Mouse (Mus musculus) hindbrain, embryonic 16.5 days (tissue): Measurements from ENCODE around the gene Iqgap1. TPM values are rescaled to one million over a fixed set of nuclear protein-coding genes. Genes with fewer than 3 reads are reported as not detected.
A peak's percentile ranks its signal among the peaks of the same experiment; 100 is the strongest.
"Not testable (repeated sequence)": the region's sequence is repeated elsewhere in the genome, so short reads cannot be mapped to it uniquely, and the experiment has no call there.

ENCODE experiments used
- ATAC-seq: fragments of 200-750 bp; cut with Nextera tagmentation; 2 replicates; pipeline ENCODE4 v1.8.0; 2017; ENCODE audit warnings: moderate TSS enrichment, moderate library complexity
- H3K27ac ChIP-seq: fragments of 300-500 bp; sonication (generic); 2 replicates; pipeline ENCODE4 v1.5.1; 2014; ENCODE audit warnings: low read depth, mild to moderate bottlenecking, control low read depth, low read length, moderate library complexity
- H3K27me3 ChIP-seq: fragments of 300-500 bp; sonication (generic); replicated peaks from 2 replicates; pipeline ENCODE4 v1.6.1; 2014; ENCODE audit warnings: low read length; ENCODE audit not compliant: control insufficient read depth, insufficient read depth
- H3K36me3 ChIP-seq: fragments of 300-500 bp; sonication (generic); 2 replicates; pipeline ENCODE4 v1.6.1; 2014; ENCODE audit warnings: mild to moderate bottlenecking, low read length, moderate library complexity, mixed read lengths; ENCODE audit not compliant: control insufficient read depth, insufficient read depth
- H3K4me1 ChIP-seq: fragments of 300-500 bp; sonication (generic); 2 replicates; pipeline ENCODE4 v1.6.1; 2014; ENCODE audit warnings: low read depth, low read length; ENCODE audit not compliant: control insufficient read depth, insufficient read depth
- H3K4me2 ChIP-seq: fragments of 300-500 bp; sonication (generic); 2 replicates; pipeline ENCODE4 v1.6.1; 2014; ENCODE audit warnings: mild to moderate bottlenecking, low read length, control low read depth, moderate library complexity
- H3K4me3 ChIP-seq: fragments of 300-500 bp; sonication (generic); 2 replicates; pipeline ENCODE4 v1.5.1; 2014; ENCODE audit warnings: mild to moderate bottlenecking, low read length, control low read depth, moderate library complexity
- H3K9ac ChIP-seq: fragments of 300-500 bp; sonication (generic); 2 replicates; pipeline ENCODE4 v1.6.1; 2014; ENCODE audit warnings: low read depth, mild to moderate bottlenecking, control low read depth, low read length, moderate library complexity
- H3K9me3 ChIP-seq: fragments of 300-500 bp; sonication (generic); 2 replicates; pipeline ENCODE4 v1.6.1; 2014; ENCODE audit warnings: mild to moderate bottlenecking, low read length, moderate library complexity; ENCODE audit not compliant: control insufficient read depth
- WGBS: fragments of 180-500 bp; shearing (Covaris S2); extraction: QIAGEN DNeasy Blood & Tissue Kit; methylation state at CpG from one replicate; pipeline ENCODE4 v1.1.7; 2014; 5-methylcytosine and 5-hydroxymethylcytosine counted together
- polyA plus RNA-seq: library from polyadenylated mRNA; unstranded; fragments of >200 nt; fragmentation: Nextera tagmentation; extraction: Ambion mirVana; gene quantifications from 2 replicates; pipeline ENCODE4 v1.2.1, GENCODE M21; 2015

The Iqgap1 gene
- polyA plus RNA-seq, 1 experiment from 2014 or later: 19.2 TPM

DNA sequence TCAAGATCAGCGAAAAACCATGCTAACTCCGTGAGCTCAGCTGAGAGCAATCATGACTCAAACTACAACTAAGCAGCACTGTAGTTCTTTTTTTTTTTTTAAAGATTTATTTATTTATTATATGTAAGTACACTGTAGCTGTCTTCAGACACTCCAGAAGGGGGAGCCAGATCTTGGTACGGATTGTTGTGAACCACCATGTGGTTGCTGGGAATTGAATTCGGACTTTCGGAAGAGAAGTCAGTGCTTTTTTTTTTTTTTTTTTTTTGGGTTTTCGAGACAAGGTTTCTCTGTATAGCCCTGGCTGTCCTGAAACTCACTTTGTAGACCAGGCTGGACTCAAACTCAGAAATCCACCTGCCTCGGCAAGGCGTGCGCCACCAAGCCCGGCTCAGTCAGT, 76.7 kb downstream of the Iqgap1 start:
- H3K36me3 ChIP-seq: peaks cover 39% of the 10 kb centered on the region
- H3K4me2 ChIP-seq, H3K27ac ChIP-seq: not testable (repeated sequence)

GRCm38 (mm10) chr7:80747371-80747770, 78.4 kb downstream of the Iqgap1 start:
- WGBS: 70% methylated on average over 7 of the region's 7 CpGs
- Histone ChIP-seq H3K4me3 (no peak overlapping the region), H3K27me3 (no peaks in the 10 kb centered on the region), H3K27ac (no peak overlapping the region), H3K36me3 (peaks cover 42% of the 10 kb centered on the region), H3K4me2 (no peak overlapping the region), H3K4me1 (peaks cover 11% of the 10 kb centered on the region), H3K9me3 (0 out of 2 replicates have a peak, but pooled peaks cover 3% of the 10 kb centered on the region), H3K9ac (no peak overlapping the region)
- no peak for ATAC-seq

More for the DNA sequence above, 76.7 kb downstream of the Iqgap1 start:
- not testable (repeated sequence) for H3K9ac ChIP-seq, H3K9me3 ChIP-seq, H3K27me3 ChIP-seq, ATAC-seq, H3K4me3 ChIP-seq
- peaks cover 11% of the 10 kb centered on the region for H3K4me1 ChIP-seq
- 93% methylated on average over 10 of the region's 10 CpGs for WGBS

DNA sequence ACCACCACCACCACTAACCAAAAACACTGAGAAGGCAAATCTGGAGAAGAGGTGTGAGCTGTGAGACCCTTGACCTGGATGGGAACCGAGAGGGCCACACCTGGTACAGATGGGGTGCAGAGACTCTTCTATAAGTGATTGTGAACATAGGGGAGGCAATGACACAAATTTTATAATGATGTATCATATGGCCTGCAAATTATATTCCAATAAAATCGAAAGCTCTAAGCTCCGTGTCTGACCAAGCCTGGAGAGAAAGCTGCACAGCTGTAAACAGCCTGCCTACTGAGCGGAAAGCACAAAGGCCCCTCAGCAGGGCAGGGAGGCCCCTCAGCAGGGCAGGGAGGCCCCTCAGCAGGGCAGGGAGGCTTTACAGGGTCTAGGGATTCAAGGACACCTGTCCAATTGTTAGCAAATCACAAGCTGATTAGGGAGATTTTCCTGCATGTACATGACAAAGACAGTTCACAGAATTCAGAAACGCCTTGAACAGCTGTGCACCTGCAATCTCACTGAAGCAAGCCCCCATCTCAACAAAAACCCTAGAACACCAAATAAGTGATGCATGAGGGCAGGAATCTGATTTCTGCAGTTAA, 79.5 kb downstream of the Iqgap1 start:
- H3K27me3 ChIP-seq: no peaks in the 10 kb centered on the region
- 0 out of 2 replicates have a peak, but pooled peaks have one; percentile 42 for ATAC-seq
- H3K36me3 ChIP-seq: peaks cover 35% of the 10 kb centered on the region
- no peak overlapping the region for H3K4me3 ChIP-seq
- no peak overlapping the region for H3K4me2 ChIP-seq
- no peak overlapping the region for H3K27ac ChIP-seq
- WGBS: 12% methylated on average over 5 of the region's 5 CpGs
- peaks cover 11% of the 10 kb centered on the region for H3K4me1 ChIP-seq
- peak overlapping the region; percentile 22; the same call in 1 of the 2 replicates for H3K9ac ChIP-seq
- 0 out of 2 replicates have a peak, but pooled peaks cover 3% of the 10 kb centered on the region for H3K9me3 ChIP-seq

GRCm38 (mm10) chr7:80745746-80746145, 80.0 kb downstream of the Iqgap1 start:
- H3K27ac ChIP-seq: no peak overlapping the region
- no peak for ATAC-seq
- 16% methylated on average over 3 of the region's 3 CpGs for WGBS
- H3K36me3 ChIP-seq: peaks cover 31% of the 10 kb centered on the region
- H3K4me1 ChIP-seq: peaks cover 11% of the 10 kb centered on the region
- no peak overlapping the region for H3K4me3 ChIP-seq
- no peak overlapping the region for H3K9ac ChIP-seq
- no peak overlapping the region for H3K4me2 ChIP-seq
- H3K27me3 ChIP-seq: no peaks in the 10 kb centered on the region
- 0 out of 2 replicates have a peak, but pooled peaks cover 3% of the 10 kb centered on the region for H3K9me3 ChIP-seq

DNA sequence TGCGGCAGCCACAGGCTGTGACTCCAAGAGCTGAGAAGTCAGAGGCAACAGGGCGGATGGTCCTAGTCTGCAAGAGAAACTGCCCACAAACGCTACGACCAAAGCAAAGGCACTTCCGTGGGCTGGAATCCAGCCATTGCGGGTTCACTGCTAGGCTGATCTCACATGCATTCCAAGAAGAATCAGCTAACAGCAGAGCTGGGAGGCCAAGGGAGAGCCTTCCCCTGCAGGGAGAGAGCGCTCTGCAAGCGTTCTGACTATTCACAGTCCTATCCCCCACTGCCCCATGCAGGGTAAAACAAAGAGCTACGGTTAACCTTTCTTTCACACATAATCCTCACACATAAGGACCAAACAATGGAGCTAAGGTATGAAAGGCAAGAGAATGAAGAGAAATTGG, 80.5 kb downstream of the Iqgap1 start:
- H3K4me2 ChIP-seq: no peak overlapping the region
- ATAC-seq: no peak
- H3K27me3 ChIP-seq: no peaks in the 10 kb centered on the region
- 19% methylated on average over 9 of the region's 9 CpGs for WGBS
- no peak overlapping the region for H3K27ac ChIP-seq
- peaks cover 11% of the 10 kb centered on the region for H3K4me1 ChIP-seq
- 0 out of 2 replicates have a peak overlapping the region, but pooled peaks have one; percentile 11 for H3K9ac ChIP-seq
- H3K9me3 ChIP-seq: 0 out of 2 replicates have a peak, but pooled peaks cover 3% of the 10 kb centered on the region
- no peak overlapping the region for H3K4me3 ChIP-seq
- H3K36me3 ChIP-seq: peaks cover 30% of the 10 kb centered on the region

GRCm38 (mm10) chr7:80743920-80744630, 81.7 kb downstream of the Iqgap1 start:
- Histone ChIP-seq H3K9me3 (0 out of 2 replicates have a peak, but pooled peaks cover 3% of the 10 kb centered on the region), H3K27me3 (no peaks in the 10 kb centered on the region), H3K36me3 (peaks cover 25% of the 10 kb centered on the region), H3K9ac (no peak overlapping the region), H3K4me3 (no peak overlapping the region), H3K4me2 (no peak overlapping the region), H3K4me1 (peaks cover 11% of the 10 kb centered on the region), H3K27ac (no peak overlapping the region)
- no peak for ATAC-seq
- WGBS: 79% methylated on average over 9 of the region's 9 CpGs

DNA sequence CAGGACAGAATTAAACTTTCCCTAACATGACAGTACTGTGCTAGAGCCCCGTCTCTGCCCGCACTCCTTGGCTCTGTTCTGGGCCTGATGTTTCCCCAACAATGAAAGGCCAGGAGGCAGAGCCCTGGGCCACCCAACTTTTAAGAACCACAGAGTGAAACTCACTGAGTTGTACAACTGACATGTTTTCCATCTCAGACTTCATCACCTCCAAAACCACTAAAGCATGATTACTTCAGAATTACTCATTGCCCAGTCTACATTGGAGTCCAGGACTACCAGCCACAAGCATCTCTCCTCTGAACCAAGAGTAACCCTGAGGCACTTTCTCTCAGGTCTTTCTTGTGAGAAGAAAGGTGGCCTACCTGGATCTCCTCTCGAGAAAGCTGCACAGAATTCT, 83.1 kb downstream of the Iqgap1 start:
- peaks cover 20% of the 10 kb centered on the region for H3K36me3 ChIP-seq
- no peaks in the 10 kb centered on the region for H3K27me3 ChIP-seq
- H3K27ac ChIP-seq: no peak overlapping the region
- peaks cover 11% of the 10 kb centered on the region for H3K4me1 ChIP-seq
- no peaks in the 10 kb centered on the region for H3K9me3 ChIP-seq
- H3K9ac ChIP-seq: no peak overlapping the region
- ATAC-seq: no peak
- 92% methylated on average over 3 of the region's 3 CpGs for WGBS
- H3K4me3 ChIP-seq: no peak overlapping the region
- H3K4me2 ChIP-seq: no peak overlapping the region

DNA sequence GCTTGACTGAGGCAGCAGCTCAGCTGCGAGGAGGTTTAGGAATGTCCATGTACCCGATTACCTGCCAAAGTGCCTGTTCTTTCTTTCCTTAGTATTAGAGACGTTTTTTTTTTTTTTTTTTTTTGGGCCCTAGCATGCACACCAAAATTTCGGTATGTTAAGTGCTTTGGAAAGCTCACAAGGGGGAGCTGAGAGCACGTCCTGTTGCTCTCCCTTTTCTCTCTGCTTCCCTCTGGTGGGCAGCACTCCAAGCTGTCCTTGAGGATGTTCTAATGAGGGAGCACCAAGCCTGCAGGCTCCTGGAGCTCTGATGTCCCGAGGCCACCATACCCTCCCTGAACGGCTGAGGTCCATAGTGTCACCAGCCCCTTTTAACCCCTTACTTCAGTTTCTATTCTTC, 84.8 kb downstream of the Iqgap1 start:
- Histone ChIP-seq H3K27ac (no peak overlapping the region), H3K4me2 (no peak overlapping the region), H3K36me3 (peaks cover 15% of the 10 kb centered on the region), H3K4me1 (peaks cover 6% of the 10 kb centered on the region), H3K27me3 (no peaks in the 10 kb centered on the region), H3K4me3 (no peak overlapping the region), H3K9ac (no peak overlapping the region), H3K9me3 (no peaks in the 10 kb centered on the region)
- 33% methylated on average over 7 of the region's 7 CpGs for WGBS
- peak; percentile 60; the same call in 1 of the 2 replicates for ATAC-seq

GRCm38 (mm10) chr7:80736199-80736598, 89.6 kb downstream of the Iqgap1 start:
- no peak overlapping the region for H3K4me2 ChIP-seq
- no peaks in the 10 kb centered on the region for H3K27me3 ChIP-seq
- ATAC-seq: no peak
- H3K9ac ChIP-seq: no peak overlapping the region
- WGBS: 88% methylated on average over 10 of the region's 10 CpGs
- no peak overlapping the region for H3K4me3 ChIP-seq
- no peak overlapping the region for H3K27ac ChIP-seq
- peaks cover 16% of the 10 kb centered on the region for H3K36me3 ChIP-seq
- H3K9me3 ChIP-seq: no peaks in the 10 kb centered on the region
- no peaks in the 10 kb centered on the region for H3K4me1 ChIP-seq
